Mouse (Mus musculus) kidney, adult 2 months (tissue): ENCODE data around the gene Lpp. TPM values are rescaled to one million over a fixed set of nuclear protein-coding genes. Genes with fewer than 3 reads are reported as not detected.

ENCODE experiments used
- DNase-seq: peaks from one replicate; pipeline ENCODE4 v3.0.0; 2021
- H3K27ac ChIP-seq: fragments of 200-500 bp; 2 replicates; pipeline ENCODE4 v1.5.1; 2012; ENCODE audit warnings: low read depth, low read length, control low read depth, inconsistent platforms; ENCODE audit not compliant: insufficient read depth
- H3K27me3 ChIP-seq: fragments of 200-500 bp; replicated peaks from 2 replicates; pipeline ENCODE4 v1.6.1; 2012; ENCODE audit warnings: mild to moderate bottlenecking, moderate library complexity, low read length, inconsistent platforms; ENCODE audit not compliant: control insufficient read depth, insufficient read depth
- H3K36me3 ChIP-seq: fragments of 200-500 bp; 2 replicates; pipeline ENCODE4 v1.6.1; 2012; ENCODE audit warnings: mild to moderate bottlenecking, moderate library complexity, low read length, inconsistent platforms; ENCODE audit not compliant: control insufficient read depth, insufficient read depth
- H3K4me1 ChIP-seq: fragments of 200-500 bp; 2 replicates; pipeline ENCODE4 v1.6.1; 2011; ENCODE audit warnings: low read length; ENCODE audit not compliant: control insufficient read depth, insufficient read depth
- H3K4me3 ChIP-seq: fragments of 200-500 bp; 2 replicates; pipeline ENCODE4 v1.5.1; 2011; ENCODE audit warnings: mild to moderate bottlenecking, low read depth, low read length, control low read depth; ENCODE audit not compliant: insufficient read depth
- CTCF ChIP-seq: fragments of 200-500 bp; conservative IDR thresholded peaks from 2 replicates; pipeline ENCODE4 v1.5.1; 2011; ENCODE audit warnings: low read depth, mild to moderate bottlenecking, control low read depth, low read length, moderate library complexity, mixed read lengths; ENCODE audit not compliant: insufficient read depth, insufficient read length
- POLR2A ChIP-seq: fragments of 200-500 bp; IDR thresholded peaks from one replicate; pipeline ENCODE4 v1.6.1; 2011; ENCODE audit warnings: low read depth, low read length, control low read depth
- WGBS: fragments of 180-500 bp; shearing (Covaris S2); methylation state at CpG from one replicate; pipeline ENCODE4 v1.1.7; 2018; 5-methylcytosine and 5-hydroxymethylcytosine counted together
- polyA plus RNA-seq: library from polyadenylated mRNA; depleted of rRNA; stranded (reverse); fragments of >200 nt; gene quantifications from 2 replicates; pipeline ENCODE4 v1.2.3, GENCODE M21; 2012

Gene Lpp
- polyA plus RNA-seq, 1 experiment: 15.9 TPM

GRCm38 (mm10) chr16:24425816-24426215 lies 32.5 kb downstream of the Lpp start:
- no peak overlapping the region for H3K27ac ChIP-seq
- peaks cover 29% of the 10 kb centered on the region for H3K4me1 ChIP-seq
- TF ChIP-seq CTCF (no peak), POLR2A (no peak)
- no peak overlapping the region for H3K4me3 ChIP-seq
- H3K36me3 ChIP-seq: no peaks in the 10 kb centered on the region
- no peak for DNase-seq
- 21% methylated on average over 3 of the region's 3 CpGs for WGBS
- H3K27me3 ChIP-seq: no peaks in the 10 kb centered on the region

GRCm38 (mm10) chr16:24427606-24428005 lies 34.3 kb downstream of the Lpp start:
- Histone ChIP-seq H3K4me1 (peaks cover 24% of the 10 kb centered on the region), H3K36me3 (no peaks in the 10 kb centered on the region), H3K4me3 (no peak overlapping the region), H3K27me3 (no peaks in the 10 kb centered on the region), H3K27ac (no peak overlapping the region)
- DNase-seq: no peak
- WGBS: 81% methylated on average over 3 of the region's 3 CpGs
- TF ChIP-seq POLR2A: no peak
- TF ChIP-seq CTCF: no peak

DNA sequence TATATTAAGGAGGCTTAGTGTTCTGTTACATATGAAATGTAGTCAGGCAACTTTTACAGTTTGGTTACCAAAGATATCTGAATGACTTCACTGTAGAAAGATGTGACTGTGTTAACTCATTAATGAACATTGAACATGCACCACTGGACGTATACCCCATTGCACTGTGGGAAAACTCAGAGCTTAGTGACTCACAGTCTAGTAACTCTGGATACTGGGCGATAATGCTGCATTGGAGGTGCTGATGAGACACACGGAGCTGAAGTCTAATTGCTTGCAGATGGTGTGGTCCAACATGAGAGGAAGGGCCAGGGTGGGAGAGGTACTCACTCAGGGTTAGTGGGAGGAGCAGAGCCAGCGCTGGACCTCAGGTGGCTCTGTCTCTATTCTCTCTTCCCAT lies 34.7 kb downstream of the Lpp start:
- Histone ChIP-seq H3K4me1 (peaks cover 24% of the 10 kb centered on the region), H3K27ac (no peak overlapping the region), H3K36me3 (no peaks in the 10 kb centered on the region), H3K27me3 (no peaks in the 10 kb centered on the region), H3K4me3 (no peak overlapping the region)
- WGBS: 66% methylated on average over 4 of the region's 4 CpGs
- TF ChIP-seq POLR2A (no peak), CTCF (no peak)
- no peak for DNase-seq

DNA sequence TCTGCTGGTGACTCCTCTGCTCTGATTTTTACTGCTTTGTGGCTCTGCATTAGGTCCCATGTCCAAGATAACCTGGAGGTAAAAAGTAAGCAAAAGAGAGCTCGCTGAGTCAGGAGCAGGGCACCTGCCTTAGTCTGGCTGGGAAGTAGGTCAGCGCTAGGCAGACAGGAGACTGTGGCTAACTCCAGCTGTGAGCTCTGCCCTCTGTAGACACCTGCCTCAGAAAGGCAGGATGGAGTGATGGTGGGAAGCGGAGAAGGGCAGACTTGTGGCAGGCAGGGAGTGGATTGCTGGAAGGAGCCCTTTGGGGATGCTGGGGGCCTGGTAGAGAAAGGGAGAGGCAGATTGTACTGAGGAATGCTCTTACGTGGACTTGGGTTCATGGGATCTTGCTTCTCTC lies 35.4 kb downstream of the Lpp start:
- Histone ChIP-seq H3K27me3 (no peaks in the 10 kb centered on the region), H3K27ac (no peak overlapping the region), H3K36me3 (no peaks in the 10 kb centered on the region), H3K4me1 (peaks cover 30% of the 10 kb centered on the region), H3K4me3 (no peak overlapping the region)
- peak; percentile 61 for DNase-seq
- WGBS: 73% methylated on average over 4 of the region's 4 CpGs
- no peak for TF ChIP-seq POLR2A
- TF ChIP-seq CTCF: no peak

DNA sequence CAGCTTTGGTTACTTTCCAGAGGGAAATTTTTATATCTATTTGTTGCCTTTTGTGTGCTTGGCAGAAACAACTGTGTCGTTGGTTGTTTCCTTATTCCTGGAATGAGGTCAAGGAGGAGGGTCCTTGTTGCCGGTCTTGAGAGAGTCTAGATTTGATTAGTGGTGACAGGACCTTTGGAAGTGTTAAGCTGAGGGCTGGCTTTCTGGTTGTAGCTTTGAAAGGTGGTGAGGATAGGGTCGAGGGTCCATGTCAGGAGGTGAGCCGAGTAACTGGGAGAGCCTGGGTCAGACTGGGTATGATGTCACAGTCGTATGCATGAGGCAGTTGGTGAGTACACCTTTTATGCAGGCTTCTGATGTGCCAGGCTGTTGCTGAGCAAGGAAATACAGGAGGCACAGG lies 36.4 kb downstream of the Lpp start:
- WGBS: 43% methylated on average over 5 of the region's 5 CpGs
- Histone ChIP-seq H3K27me3 (no peaks in the 10 kb centered on the region), H3K27ac (no peak overlapping the region), H3K4me1 (peaks cover 34% of the 10 kb centered on the region), H3K36me3 (no peaks in the 10 kb centered on the region), H3K4me3 (no peak overlapping the region)
- no peak for TF ChIP-seq POLR2A
- TF ChIP-seq CTCF: no peak
- DNase-seq: no peak

DNA sequence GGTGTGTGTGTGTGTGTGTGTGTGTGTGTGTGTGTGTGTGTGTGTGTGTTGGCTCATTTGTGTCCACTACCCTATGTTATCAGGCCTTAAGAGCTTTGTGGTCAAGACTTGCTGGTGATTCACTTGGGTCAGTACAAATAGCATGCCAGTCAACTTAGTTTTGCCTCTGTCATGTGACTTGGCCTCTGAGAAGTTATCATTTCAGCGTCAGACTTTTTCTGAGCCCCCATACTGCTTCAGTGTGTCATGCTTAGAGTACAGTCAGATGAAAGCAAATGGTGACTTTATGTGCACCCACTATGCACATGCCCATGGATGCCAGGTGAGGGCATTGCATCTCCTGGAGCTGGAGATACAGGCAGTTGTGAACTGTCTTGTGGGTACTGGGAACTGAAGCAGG lies 38.5 kb downstream of the Lpp start:
- no peak for DNase-seq
- no peaks in the 10 kb centered on the region for H3K36me3 ChIP-seq
- H3K27me3 ChIP-seq: no peaks in the 10 kb centered on the region
- H3K4me1 ChIP-seq: peaks cover 46% of the 10 kb centered on the region
- H3K4me3 ChIP-seq: no peak overlapping the region
- no peak overlapping the region for H3K27ac ChIP-seq
- WGBS: 60% methylated on average over 1 of the region's 1 CpGs
- TF ChIP-seq POLR2A (no peak), CTCF (no peak)

DNA sequence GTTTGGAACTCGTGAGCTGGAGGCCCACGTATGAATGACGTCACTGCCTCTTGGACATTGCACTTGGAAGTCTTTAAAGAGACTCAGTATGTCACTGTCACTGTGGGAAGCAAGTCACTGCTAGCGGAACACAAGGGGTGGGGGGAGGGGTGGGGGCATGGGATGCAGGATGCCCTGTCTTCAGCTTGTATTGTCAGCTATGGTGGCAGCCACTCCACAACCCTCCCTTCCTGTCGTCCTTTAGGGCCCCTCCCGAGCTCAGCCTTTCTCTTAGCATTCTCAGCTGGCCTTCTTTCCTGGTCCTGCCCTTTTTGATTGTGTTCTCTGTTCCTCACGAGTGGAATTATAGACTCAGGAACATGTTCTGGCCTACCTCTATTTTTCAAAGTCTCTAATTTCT lies 40.3 kb downstream of the Lpp start:
- H3K27ac ChIP-seq: no peak overlapping the region
- H3K27me3 ChIP-seq: no peaks in the 10 kb centered on the region
- TF ChIP-seq CTCF (no peak), POLR2A (no peak)
- no peaks in the 10 kb centered on the region for H3K36me3 ChIP-seq
- H3K4me1 ChIP-seq: peaks cover 49% of the 10 kb centered on the region
- no peak for DNase-seq
- WGBS: 35% methylated on average over 7 of the region's 7 CpGs
- H3K4me3 ChIP-seq: no peak overlapping the region

DNA sequence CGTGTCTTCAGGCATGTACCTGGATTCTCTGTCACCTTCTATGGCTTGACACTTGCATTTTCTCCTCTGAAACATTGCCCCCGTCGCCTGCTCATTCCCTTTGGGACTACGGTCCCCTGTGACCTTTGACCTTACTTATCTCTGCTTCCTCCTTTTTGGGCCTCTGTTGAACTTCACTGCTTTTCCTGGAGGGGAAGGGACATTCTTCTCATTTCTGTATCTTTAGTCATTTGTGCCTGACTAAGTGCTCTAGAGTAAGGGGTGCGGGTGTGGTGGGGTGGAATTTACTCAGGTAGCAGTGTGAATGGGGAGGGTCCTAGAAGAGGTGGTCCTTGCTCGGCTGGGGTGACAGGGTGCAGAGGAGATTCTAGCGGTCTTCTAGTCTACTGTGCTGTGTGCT lies 40.7 kb downstream of the Lpp start:
- no peak for DNase-seq
- peak overlapping the region; percentile 30 for H3K27ac ChIP-seq

More for the DNA sequence above, 40.7 kb downstream of the Lpp start:
- no peak for TF ChIP-seq CTCF
- TF ChIP-seq POLR2A: no peak
- Histone ChIP-seq H3K4me1 (peaks cover 48% of the 10 kb centered on the region), H3K27me3 (no peaks in the 10 kb centered on the region), H3K4me3 (no peak overlapping the region), H3K36me3 (no peaks in the 10 kb centered on the region)
- WGBS: 43% methylated on average over 7 of the region's 7 CpGs
